Mouse (Mus musculus) liver, embryonic 14.5 days (tissue): ENCODE measurements at regions not wholly inside any gene's neighbourhood (a gene's known extent, or its start where the extent isn't known, plus 50 kb on each side); places are given as distances from the start of the nearest gene placed in this dataset.

Experiments used
- ATAC-seq: fragments of 200-750 bp; cut with Nextera tagmentation; 2 replicates; pipeline ENCODE4 v1.8.0; 2017; ENCODE audit warnings: moderate number of reproducible peaks, mild to moderate bottlenecking, moderate library complexity; ENCODE audit not compliant: insufficient read depth
- DNase-seq, 3 experiments: peaks; one replicate each; pipeline ENCODE4 v3.0.0-alpha.2; 2012 to 2013; ENCODE audit warnings: low read depth in 3 of 3, low spot score in 3 of 3
- H3K27ac ChIP-seq: fragments of 300-500 bp; sonication (generic); 2 replicates; pipeline ENCODE4 v1.5.1; 2014; ENCODE audit warnings: moderate library complexity, mild to moderate bottlenecking, control low read depth, inconsistent platforms
- H3K27me3 ChIP-seq: fragments of 300-500 bp; sonication (generic); 2 replicates; pipeline ENCODE4 v1.6.1; 2014; ENCODE audit warnings: mild to moderate bottlenecking, low read length, moderate library complexity; ENCODE audit not compliant: control insufficient read depth, insufficient read depth
- H3K36me3 ChIP-seq: fragments of 300-500 bp; sonication (generic); replicated peaks from 2 replicates; pipeline ENCODE4 v1.6.1; 2014; ENCODE audit warnings: low read depth; ENCODE audit not compliant: control insufficient read depth, insufficient read depth
- H3K4me1 ChIP-seq, 2 experiments: fragments of 200-500 bp in 1 of 2; fragments of 300-500 bp in 1 of 2; sonication (generic) in 1 of 2; replicated peaks; 2 replicates each; pipeline ENCODE4 v1.6.1; 2012 to 2014; ENCODE audit warnings: antibody characterized with exemption in 1 of 2, inconsistent platforms in 1 of 2, low read length in 1 of 2; ENCODE audit not compliant: control insufficient read depth in 2 of 2, insufficient read depth in 2 of 2
- H3K4me2 ChIP-seq: fragments of 300-500 bp; sonication (generic); 2 replicates; pipeline ENCODE4 v1.6.1; 2014; ENCODE audit warnings: low read depth, mild to moderate bottlenecking, control low read depth, moderate library complexity
- H3K4me3 ChIP-seq, 2 experiments: fragments of 200-500 bp in 1 of 2; fragments of 300-500 bp in 1 of 2; sonication (generic) in 1 of 2; 2 replicates each; pipeline ENCODE4 v1.5.1; 2012 to 2014; ENCODE audit warnings: low read depth in 2 of 2, low read length in 2 of 2, mild to moderate bottlenecking in 2 of 2, control low read depth in 1 of 2, inconsistent platforms in 1 of 2, moderate library complexity in 1 of 2; ENCODE audit not compliant: insufficient read depth in 1 of 2
- H3K9ac ChIP-seq: fragments of 300-500 bp; sonication (generic); replicated peaks from 2 replicates; pipeline ENCODE4 v1.6.1; 2014; ENCODE audit warnings: mild to moderate bottlenecking, control low read depth, moderate library complexity
- H3K9me3 ChIP-seq: fragments of 300-500 bp; sonication (generic); 2 replicates; pipeline ENCODE4 v1.6.1; 2016; ENCODE audit warnings: low read length, mixed read lengths; ENCODE audit not compliant: control insufficient read depth
- CTCF ChIP-seq: IDR thresholded peaks from 2 replicates; pipeline ENCODE4 v1.5.1; 2016; ENCODE audit warnings: antibody characterized with exemption, low read depth, control low read depth
- EP300 ChIP-seq: IDR thresholded peaks from 2 replicates; pipeline ENCODE4 v1.6.1; 2016; ENCODE audit warnings: antibody characterized with exemption, low read depth
- WGBS: fragments of 180-500 bp; shearing (Covaris S2); extraction: QIAGEN DNeasy Blood & Tissue Kit; methylation state at CpG from one replicate; pipeline ENCODE4 v1.1.7; 2014; ENCODE audit not compliant: insufficient replicate concordance; 5-methylcytosine and 5-hydroxymethylcytosine counted together

- H3K27me3 ChIP-seq = no peaks in the 10 kb centered on the region
- no peak overlapping the region for H3K4me3 ChIP-seq
- no peak overlapping the region for H3K4me2 ChIP-seq
- no peak overlapping the region for H3K9ac ChIP-seq
- H3K36me3 ChIP-seq = no peaks in the 10 kb centered on the region
- no peak for DNase-seq
- TF ChIP-seq CTCF = no peak
- TF ChIP-seq EP300 = no peak
- no peak overlapping the region for H3K27ac ChIP-seq
- WGBS = 59% methylated on average over 1 of the region's 1 CpGs
- H3K9me3 ChIP-seq = no peaks in the 10 kb centered on the region
- ATAC-seq = no peak
- no peaks in the 10 kb centered on the region for H3K4me1 ChIP-seq
Measured at GRCm38 (mm10) chr1:35764068-35764467, 304.1 kb upstream of the Hs6st1 start.

DNA sequence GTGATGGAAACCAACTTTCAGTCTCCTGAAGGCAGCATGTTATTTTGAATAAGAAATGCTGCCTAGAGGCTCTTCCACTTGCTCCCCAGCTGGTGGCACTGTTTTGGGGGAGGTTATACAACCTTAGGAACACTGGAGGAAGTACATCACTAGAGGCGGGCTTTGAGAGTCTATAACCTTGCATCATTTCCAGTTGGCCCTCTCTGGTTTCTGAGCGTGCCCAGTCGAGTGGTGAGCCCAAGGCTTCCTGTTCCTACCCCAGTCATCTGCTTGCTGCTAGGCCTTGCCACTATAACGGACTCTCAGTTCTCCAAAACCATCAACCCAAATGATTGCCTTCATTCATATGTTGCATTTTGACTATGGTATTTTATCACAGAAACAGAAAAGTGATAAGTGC is 302.5 kb upstream of the Hs6st1 start:
- H3K9me3 ChIP-seq = no peaks in the 10 kb centered on the region
- H3K27me3 ChIP-seq = no peaks in the 10 kb centered on the region
- H3K36me3 ChIP-seq = no peaks in the 10 kb centered on the region
- no peak overlapping the region for H3K27ac ChIP-seq
- TF ChIP-seq EP300 = no peak
- TF ChIP-seq CTCF = no peak
- H3K4me2 ChIP-seq = no peak overlapping the region
- H3K4me3 ChIP-seq = no peak overlapping the region
- 51% methylated on average over 4 of the region's 4 CpGs for WGBS
- DNase-seq = no peak
- no peak for ATAC-seq
- H3K4me1 ChIP-seq = no peaks in the 10 kb centered on the region
- no peak overlapping the region for H3K9ac ChIP-seq

GRCm38 (mm10) chr1:35766271-35766670 is 301.9 kb upstream of the Hs6st1 start:
- H3K27me3 ChIP-seq = no peaks in the 10 kb centered on the region
- 71% methylated on average over 5 of the region's 5 CpGs for WGBS
- no peak for DNase-seq

DNA sequence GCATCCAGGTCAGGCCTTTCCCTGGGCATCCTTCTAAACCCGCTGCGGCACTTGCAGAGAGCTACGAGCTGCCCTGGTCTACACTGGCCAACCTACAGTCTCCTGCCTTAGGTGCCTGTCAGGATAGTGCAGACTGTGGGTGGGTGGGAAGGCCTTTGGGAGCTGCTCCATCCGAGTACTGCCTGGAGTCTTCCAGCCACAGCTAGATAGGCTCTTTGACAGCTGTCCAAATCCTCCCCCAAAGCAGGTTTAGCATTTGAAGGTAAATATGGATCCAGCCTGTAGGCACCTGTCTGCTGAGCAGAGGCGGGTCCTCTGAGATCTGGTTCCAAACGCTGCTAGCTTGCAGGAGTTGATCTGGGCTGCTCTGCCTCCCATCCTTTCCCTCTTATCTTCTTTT is 295.6 kb upstream of the Hs6st1 start:
- H3K27me3 ChIP-seq = no peaks in the 10 kb centered on the region
- H3K4me2 ChIP-seq = no peak overlapping the region
- no peak overlapping the region for H3K27ac ChIP-seq
- no peak overlapping the region for H3K9ac ChIP-seq
- TF ChIP-seq EP300 = no peak
- no peak for TF ChIP-seq CTCF
- H3K4me3 ChIP-seq = no peak overlapping the region
- no peaks in the 10 kb centered on the region for H3K4me1 ChIP-seq
- no peaks in the 10 kb centered on the region for H3K36me3 ChIP-seq
- 56% methylated on average over 6 of the region's 6 CpGs for WGBS
- no peaks in the 10 kb centered on the region for H3K9me3 ChIP-seq
- DNase-seq (no peak), ATAC-seq (no peak)

More at GRCm38 (mm10) chr1:35766271-35766670, 301.9 kb upstream of the Hs6st1 start:
- no peaks in the 10 kb centered on the region for H3K36me3 ChIP-seq
- no peak overlapping the region for H3K9ac ChIP-seq
- no peak overlapping the region for H3K4me3 ChIP-seq
- no peaks in the 10 kb centered on the region for H3K9me3 ChIP-seq
- TF ChIP-seq EP300 (no peak), CTCF (no peak)
- no peaks in the 10 kb centered on the region for H3K4me1 ChIP-seq
- no peak overlapping the region for H3K27ac ChIP-seq
- ATAC-seq = no peak
- no peak overlapping the region for H3K4me2 ChIP-seq

DNA sequence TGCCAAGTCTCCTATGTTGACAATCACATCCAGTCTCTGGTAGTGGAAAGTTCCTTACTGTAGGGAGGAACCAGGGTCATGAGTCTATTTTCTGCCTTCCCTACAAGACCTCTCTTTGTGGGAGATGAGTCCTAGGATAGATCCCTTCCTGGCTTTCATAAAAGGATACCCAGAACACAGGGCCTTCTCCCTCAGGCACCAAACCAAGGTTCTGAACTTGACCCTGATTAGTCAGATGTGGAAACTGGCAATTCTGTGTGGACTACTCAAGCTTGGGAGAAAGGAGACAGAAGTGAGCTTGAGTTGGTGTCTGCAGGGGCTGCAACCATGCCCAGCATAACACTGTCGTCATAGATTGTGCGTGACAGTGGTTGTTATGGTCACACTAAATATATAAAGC is 293.6 kb upstream of the Hs6st1 start:
- Histone ChIP-seq H3K4me2 (no peak overlapping the region), H3K27me3 (no peaks in the 10 kb centered on the region), H3K4me3 (no peak overlapping the region), H3K36me3 (no peaks in the 10 kb centered on the region), H3K27ac (no peak overlapping the region), H3K9me3 (no peaks in the 10 kb centered on the region), H3K9ac (no peak overlapping the region), H3K4me1 (no peaks in the 10 kb centered on the region)
- no peak for ATAC-seq
- DNase-seq = no peak
- no peak for TF ChIP-seq EP300
- TF ChIP-seq CTCF = no peak
- 75% methylated on average over 2 of the region's 2 CpGs for WGBS

- 53% methylated on average over 2 of the region's 2 CpGs for WGBS
- Histone ChIP-seq H3K4me1 (no peaks in the 10 kb centered on the region), H3K9me3 (no peaks in the 10 kb centered on the region), H3K4me2 (no peak overlapping the region), H3K9ac (no peak overlapping the region), H3K4me3 (no peak overlapping the region), H3K36me3 (no peaks in the 10 kb centered on the region), H3K27me3 (no peaks in the 10 kb centered on the region), H3K27ac (no peak overlapping the region)
- no peak for TF ChIP-seq CTCF
- no peak for TF ChIP-seq EP300
- DNase-seq = no peak
- ATAC-seq = no peak
Measured at GRCm38 (mm10) chr1:35782668-35783067, 285.5 kb upstream of the Hs6st1 start.
